Mouse (Mus musculus) heart, embryonic 13.5 days (tissue): ENCODE measurements around the gene Mis12. TPM values are rescaled to one million over a fixed set of nuclear protein-coding genes. Genes with fewer than 3 reads are reported as not detected.
A peak's percentile ranks its signal among the peaks of the same experiment; 100 is the strongest.

Experiments
- ATAC-seq: fragments of 200-750 bp; cut with Nextera tagmentation; 2 replicates; pipeline ENCODE4 v1.8.0; 2017; ENCODE audit warnings: moderate TSS enrichment; ENCODE audit not compliant: insufficient number of reproducible peaks, low FRiP score, low TSS enrichment; ENCODE audit errors: extremely low read depth
- H3K27ac ChIP-seq: fragments of 300-500 bp; sonication (generic); replicated peaks from 2 replicates; pipeline ENCODE4 v1.5.1; 2015; ENCODE audit warnings: moderate library complexity, mild to moderate bottlenecking, inconsistent platforms
- H3K27me3 ChIP-seq: fragments of 300-500 bp; sonication (generic); replicated peaks from 2 replicates; pipeline ENCODE4 v1.6.1; 2015; ENCODE audit warnings: mild to moderate bottlenecking, inconsistent platforms
- H3K36me3 ChIP-seq: fragments of 300-500 bp; sonication (generic); 2 replicates; pipeline ENCODE4 v1.6.1; 2015; ENCODE audit warnings: mild to moderate bottlenecking, inconsistent platforms
- H3K4me1 ChIP-seq: fragments of 300-500 bp; sonication (generic); 2 replicates; pipeline ENCODE4 v1.6.1; 2015; ENCODE audit warnings: inconsistent platforms
- H3K4me2 ChIP-seq: fragments of 300-500 bp; sonication (generic); 2 replicates; pipeline ENCODE4 v1.6.1; 2015; ENCODE audit warnings: inconsistent platforms, mild to moderate bottlenecking, moderate library complexity
- H3K4me3 ChIP-seq: fragments of 300-500 bp; sonication (generic); 2 replicates; pipeline ENCODE4 v1.5.1; 2015; ENCODE audit warnings: moderate library complexity, mild to moderate bottlenecking, inconsistent platforms
- H3K9ac ChIP-seq: fragments of 300-500 bp; sonication (generic); 2 replicates; pipeline ENCODE4 v1.6.1; 2015; ENCODE audit warnings: inconsistent platforms, mild to moderate bottlenecking, moderate library complexity
- H3K9me3 ChIP-seq: fragments of 300-500 bp; sonication (generic); 2 replicates; pipeline ENCODE4 v1.6.1; 2016; ENCODE audit warnings: inconsistent platforms
- WGBS: fragments of 180-500 bp; shearing (Covaris S2); methylation state at CpG from one replicate; pipeline ENCODE4 v1.1.7; 2015; ENCODE audit warnings: mixed read lengths; 5-methylcytosine and 5-hydroxymethylcytosine counted together
- polyA plus RNA-seq: library from polyadenylated mRNA; unstranded; fragments of >200 nt; fragmentation: Nextera tagmentation; extraction: Ambion mirVana; gene quantifications from 2 replicates; pipeline ENCODE4 v1.2.1, GENCODE M21; 2015

Gene Mis12
- polyA plus RNA-seq, 1 experiment from 2014 or later, result 22.6 TPM

GRCm38 (mm10) chr11:70982557-70983228 is 36.7 kb upstream of the Mis12 start, which contains the start of gene C1qbp:
TSS of gene C1qbp (minus strand) at chr11:70983026.
- H3K4me2 ChIP-seq, result peak within 1 kb of the TSS; percentile 85
- ATAC-seq, result peak; percentile 94
- H3K27ac ChIP-seq, result peak within 1 kb of the TSS; percentile 30; the same call in 1 of the 2 replicates
- H3K4me1 ChIP-seq, result peaks cover 16% of the 10 kb centered on the region
- under 1% methylated on average over 51 of the region's 64 CpGs for WGBS
- peaks cover 72% of the 10 kb centered on the region for H3K36me3 ChIP-seq
- no peaks in the 10 kb centered on the region for H3K27me3 ChIP-seq
- H3K4me3 ChIP-seq, result peak within 1 kb of the TSS; percentile 66
- no peaks in the 10 kb centered on the region for H3K9me3 ChIP-seq
- peak within 1 kb of the TSS; percentile 88 for H3K9ac ChIP-seq

GRCm38 (mm10) chr11:71001167-71001566 is 18.2 kb upstream of the Mis12 start:
- no peak overlapping the region for H3K27ac ChIP-seq
- no peak overlapping the region for H3K4me3 ChIP-seq
- H3K9ac ChIP-seq, result no peak overlapping the region
- H3K36me3 ChIP-seq, result peaks cover 47% of the 10 kb centered on the region
- H3K27me3 ChIP-seq, result no peaks in the 10 kb centered on the region
- 82% methylated on average over 4 of the region's 4 CpGs for WGBS
- no peak overlapping the region for H3K4me2 ChIP-seq
- no peaks in the 10 kb centered on the region for H3K9me3 ChIP-seq
- ATAC-seq, result no peak
- peaks cover 24% of the 10 kb centered on the region for H3K4me1 ChIP-seq

- peaks cover 37% of the 10 kb centered on the region for H3K36me3 ChIP-seq
- H3K4me3 ChIP-seq, result peak overlapping the region; percentile 95
- H3K4me2 ChIP-seq, result peak overlapping the region; percentile 84
- H3K4me1 ChIP-seq, result peaks cover 24% of the 10 kb centered on the region
- H3K27ac ChIP-seq, result peak overlapping the region; percentile 84
- peak overlapping the region; percentile 84 for H3K9ac ChIP-seq
- H3K9me3 ChIP-seq, result no peaks in the 10 kb centered on the region
- peak; percentile 69 for ATAC-seq
- WGBS, result under 1% methylated on average over 48 of the region's 49 CpGs
- no peaks in the 10 kb centered on the region for H3K27me3 ChIP-seq
Measured at GRCm38 (mm10) chr11:71003611-71004315, 15.6 kb upstream of the Mis12 start.

DNA sequence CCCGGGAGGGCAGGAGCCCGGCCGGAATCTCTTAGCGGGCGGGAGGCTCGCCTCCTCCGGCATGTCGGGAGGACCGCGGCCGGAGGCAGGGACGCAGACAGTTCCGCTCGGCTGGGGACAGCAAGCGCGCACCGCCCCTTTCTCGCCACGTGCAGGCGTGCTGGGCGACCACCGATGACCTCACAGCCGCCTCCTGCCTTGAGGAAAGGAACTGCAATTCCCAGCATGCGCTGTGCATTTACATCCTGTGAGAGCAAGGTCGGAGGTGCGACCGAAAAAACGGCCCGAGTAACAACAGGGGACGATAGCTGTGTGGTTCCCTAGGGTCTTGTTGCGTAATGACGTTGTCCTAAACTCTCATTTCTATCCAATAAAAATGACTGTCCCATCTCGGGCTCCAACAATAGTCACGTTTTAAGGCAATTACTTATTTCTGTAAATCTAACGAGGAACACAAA is 15.1 kb upstream of the Mis12 start, which contains the start of gene Dhx33:
Gene Dhx33 (minus strand): TSS at position 122 of the 458 bp plus-strand sequence.
- H3K9me3 ChIP-seq, result no peaks in the 10 kb centered on the region
- peaks cover 37% of the 10 kb centered on the region for H3K36me3 ChIP-seq
- ATAC-seq, result peak; percentile 94
- H3K27ac ChIP-seq, result peak within 1 kb of the TSS; percentile 84
- H3K9ac ChIP-seq, result peak within 1 kb of the TSS; percentile 84
- no peaks in the 10 kb centered on the region for H3K27me3 ChIP-seq
- WGBS, result under 1% methylated on average over 35 of the region's 35 CpGs
- H3K4me1 ChIP-seq, result peaks cover 24% of the 10 kb centered on the region
- H3K4me2 ChIP-seq, result peak within 1 kb of the TSS; percentile 84
- peak within 1 kb of the TSS; percentile 95 for H3K4me3 ChIP-seq

- no peaks in the 10 kb centered on the region for H3K9me3 ChIP-seq
- H3K27me3 ChIP-seq, result no peaks in the 10 kb centered on the region
- peaks cover 37% of the 10 kb centered on the region for H3K36me3 ChIP-seq
- H3K4me1 ChIP-seq, result peaks cover 24% of the 10 kb centered on the region
- no peak for ATAC-seq
- H3K9ac ChIP-seq, result peak overlapping the region; percentile 33; the same call in 1 of the 2 replicates
- peak overlapping the region; percentile 32; the same call in 1 of the 2 replicates for H3K27ac ChIP-seq
- H3K4me2 ChIP-seq, result peak overlapping the region; percentile 84
- 51% methylated on average over 5 of the region's 5 CpGs for WGBS
- peak overlapping the region; percentile 95 for H3K4me3 ChIP-seq
Measured at GRCm38 (mm10) chr11:71005046-71005445, 14.4 kb upstream of the Mis12 start.

DNA sequence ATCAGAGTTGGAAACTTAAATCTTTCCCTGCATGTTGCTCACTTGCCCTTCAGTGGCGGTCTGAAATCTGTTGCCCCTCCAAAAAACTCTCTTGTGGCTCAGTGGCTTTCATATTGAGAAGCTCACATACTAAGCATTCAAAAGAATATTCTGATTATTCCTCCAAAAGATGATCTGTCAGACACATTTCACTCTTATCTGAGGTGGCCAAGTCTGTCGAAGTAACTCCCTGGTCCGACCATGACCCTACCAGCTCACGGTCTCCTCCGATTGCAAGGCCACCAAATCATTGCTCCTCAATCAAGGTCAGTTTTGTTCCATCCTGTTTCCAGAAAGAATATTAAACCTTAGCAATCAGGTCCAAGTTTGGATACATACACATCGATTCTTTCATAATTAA is 12.4 kb upstream of the Mis12 start:
- Histone ChIP-seq H3K9me3 (no peaks in the 10 kb centered on the region), H3K27me3 (no peaks in the 10 kb centered on the region), H3K4me1 (peaks cover 19% of the 10 kb centered on the region), H3K36me3 (peaks cover 46% of the 10 kb centered on the region), H3K4me3 (no peak overlapping the region), H3K27ac (peak overlapping the region; percentile 20; the same call in 1 of the 2 replicates), H3K9ac (no peak overlapping the region), H3K4me2 (no peak overlapping the region)
- WGBS, result 86% methylated on average over 6 of the region's 6 CpGs
- ATAC-seq, result no peak

GRCm38 (mm10) chr11:71007831-71008230 is 11.6 kb upstream of the Mis12 start:
- Histone ChIP-seq H3K27me3 (no peaks in the 10 kb centered on the region), H3K4me1 (peaks cover 11% of the 10 kb centered on the region), H3K27ac (peak overlapping the region; percentile 20), H3K4me3 (no peak overlapping the region), H3K36me3 (peaks cover 54% of the 10 kb centered on the region), H3K9me3 (no peaks in the 10 kb centered on the region), H3K9ac (no peak overlapping the region), H3K4me2 (no peak overlapping the region)
- WGBS, result 77% methylated on average over 7 of the region's 7 CpGs
- no peak for ATAC-seq

GRCm38 (mm10) chr11:71008321-71008720 is 11.1 kb upstream of the Mis12 start:
- peaks cover 6% of the 10 kb centered on the region for H3K4me1 ChIP-seq
- no peak overlapping the region for H3K4me3 ChIP-seq
- H3K9ac ChIP-seq, result no peak overlapping the region
- ATAC-seq, result no peak
- H3K9me3 ChIP-seq, result no peaks in the 10 kb centered on the region
- no peak overlapping the region for H3K4me2 ChIP-seq
- peak overlapping the region; percentile 20; the same call in 1 of the 2 replicates for H3K27ac ChIP-seq
- peaks cover 57% of the 10 kb centered on the region for H3K36me3 ChIP-seq
- no peaks in the 10 kb centered on the region for H3K27me3 ChIP-seq
- 68% methylated on average over 3 of the region's 3 CpGs for WGBS

- H3K4me2 ChIP-seq, result no peak overlapping the region
- WGBS, result 90% methylated on average over 7 of the region's 7 CpGs
- H3K9ac ChIP-seq, result no peak overlapping the region
- no peak overlapping the region for H3K27ac ChIP-seq
- H3K9me3 ChIP-seq, result no peaks in the 10 kb centered on the region
- H3K36me3 ChIP-seq, result peaks cover 78% of the 10 kb centered on the region
- H3K27me3 ChIP-seq, result no peaks in the 10 kb centered on the region
- H3K4me3 ChIP-seq, result no peak overlapping the region
- no peak for ATAC-seq
- H3K4me1 ChIP-seq, result peaks cover 14% of the 10 kb centered on the region
Measured at GRCm38 (mm10) chr11:71012743-71013142, 6.7 kb upstream of the Mis12 start.

DNA sequence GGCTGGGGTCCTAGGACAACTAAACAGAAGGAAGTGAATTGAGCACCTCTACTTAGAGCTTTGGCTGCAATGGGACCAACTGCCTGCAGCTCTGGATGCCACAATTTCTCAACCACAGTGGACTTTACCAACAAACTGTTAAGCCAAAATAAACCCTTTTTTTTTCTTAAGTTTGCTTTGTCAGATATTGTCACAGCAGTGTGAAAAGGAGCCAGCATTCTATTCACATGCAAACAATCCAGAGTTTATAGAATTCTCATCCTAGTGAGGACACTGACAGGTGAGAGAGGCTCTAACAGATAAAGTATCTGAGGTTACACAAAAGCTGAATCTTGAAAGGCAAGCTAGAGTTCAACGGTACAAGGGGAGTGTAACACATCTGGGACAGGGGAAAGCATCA is 2.4 kb upstream of the Mis12 start:
- H3K4me3 ChIP-seq, result no peak overlapping the region
- ATAC-seq, result no peak
- H3K27ac ChIP-seq, result no peak overlapping the region
- no peak overlapping the region for H3K9ac ChIP-seq
- H3K4me1 ChIP-seq, result peaks cover 42% of the 10 kb centered on the region
- no peaks in the 10 kb centered on the region for H3K9me3 ChIP-seq
- H3K36me3 ChIP-seq, result peaks cover 49% of the 10 kb centered on the region
- WGBS, result 83% methylated on average over 1 of the region's 1 CpGs
- H3K27me3 ChIP-seq, result no peaks in the 10 kb centered on the region
- H3K4me2 ChIP-seq, result no peak overlapping the region

GRCm38 (mm10) chr11:71018416-71019200 is 803 bp upstream of the Mis12 start:
- ATAC-seq, result peak; percentile 1; the same call in 1 of the 2 replicates
- Histone ChIP-seq H3K9me3 (no peaks in the 10 kb centered on the region), H3K9ac (peak overlapping the region; percentile 87)

More at GRCm38 (mm10) chr11:71018416-71019200, 803 bp upstream of the Mis12 start:
- Histone ChIP-seq H3K27ac (peak overlapping the region; percentile 64), H3K4me1 (peaks cover 47% of the 10 kb centered on the region), H3K4me3 (peak overlapping the region; percentile 71), H3K27me3 (no peaks in the 10 kb centered on the region), H3K4me2 (peak overlapping the region; percentile 96), H3K36me3 (peaks cover 50% of the 10 kb centered on the region)
- 4% methylated on average over 28 of the region's 28 CpGs for WGBS
